Mouse (Mus musculus) small intestine, adult 2 months (tissue): ENCODE measurements around the gene Gm45213. TPM values are rescaled to one million over a fixed set of nuclear protein-coding genes. Genes with fewer than 3 reads are reported as not detected.

ENCODE experiments used
- H3K27ac ChIP-seq: fragments of 200-500 bp; 2 replicates; pipeline ENCODE4 v1.5.1; 2012; ENCODE audit warnings: low read depth, low read length, control low read depth, inconsistent platforms; ENCODE audit not compliant: insufficient read depth
- H3K27me3 ChIP-seq: fragments of 200-500 bp; 2 replicates; pipeline ENCODE4 v1.6.1; 2012; ENCODE audit warnings: mild to moderate bottlenecking, moderate library complexity, low read length, inconsistent platforms; ENCODE audit not compliant: control insufficient read depth, insufficient read depth
- H3K36me3 ChIP-seq: fragments of 200-500 bp; 2 replicates; pipeline ENCODE4 v1.6.1; 2012; ENCODE audit warnings: mild to moderate bottlenecking, low read length, control low read depth, inconsistent platforms; ENCODE audit not compliant: control insufficient read depth, insufficient read depth
- H3K4me1 ChIP-seq: fragments of 200-500 bp; 2 replicates; pipeline ENCODE4 v1.6.1; 2012; ENCODE audit warnings: low read length, inconsistent platforms, mixed read lengths; ENCODE audit not compliant: control insufficient read depth, insufficient read depth, insufficient read length
- H3K4me3 ChIP-seq: fragments of 200-500 bp; 2 replicates; pipeline ENCODE4 v1.5.1; 2012; ENCODE audit warnings: low read depth, mild to moderate bottlenecking, control low read depth, inconsistent platforms, low read length, moderate library complexity
- CTCF ChIP-seq: fragments of 200-500 bp; IDR thresholded peaks from 2 replicates; pipeline ENCODE4 v1.5.1; 2012; ENCODE audit warnings: low read depth, mild to moderate bottlenecking, control low read depth, inconsistent platforms, low read length, moderate library complexity, mixed read lengths; ENCODE audit not compliant: insufficient replicate concordance, insufficient read length; ENCODE audit errors: extremely low read depth
- POLR2A ChIP-seq: fragments of 200-500 bp; IDR thresholded peaks from 2 replicates; pipeline ENCODE4 v1.6.1; 2012; ENCODE audit warnings: low read depth, mild to moderate bottlenecking, control low read depth, inconsistent platforms, low read length, moderate library complexity
- WGBS: fragments of 180-500 bp; shearing (Covaris S2); methylation state at CpG from one replicate; pipeline ENCODE4 v1.1.7; 2018; 5-methylcytosine and 5-hydroxymethylcytosine counted together
- polyA plus RNA-seq: library from polyadenylated mRNA; depleted of rRNA; stranded (reverse); fragments of >200 nt; gene quantifications from 2 replicates; pipeline ENCODE4 v1.2.3, GENCODE M21; 2012

Gm45213 gene
- polyA plus RNA-seq, 1 experiment: not detected

GRCm38 (mm10) chr7:66008161-66008891 is 35.1 kb upstream of the Gm45213 start:
- Histone ChIP-seq H3K36me3 (no peaks in the 10 kb centered on the region), H3K27me3 (no peaks in the 10 kb centered on the region), H3K4me1 (peaks cover 5% of the 10 kb centered on the region; the same call in 1 of the 2 replicates), H3K27ac (no peak overlapping the region), H3K4me3 (no peak overlapping the region)
- 77% methylated on average over 11 of the region's 11 CpGs for WGBS
- TF ChIP-seq POLR2A (no peak), CTCF (no peak)

- Histone ChIP-seq H3K27ac (no peak overlapping the region), H3K4me1 (peaks cover 7% of the 10 kb centered on the region; the same call in 1 of the 2 replicates), H3K4me3 (no peak overlapping the region), H3K27me3 (no peaks in the 10 kb centered on the region), H3K36me3 (no peaks in the 10 kb centered on the region)
- WGBS: 80% methylated on average over 16 of the region's 16 CpGs
- TF ChIP-seq POLR2A (no peak), CTCF (no peak)
Measured at GRCm38 (mm10) chr7:66008892-66009273, 34.5 kb upstream of the Gm45213 start.

GRCm38 (mm10) chr7:66010518-66010917 is 32.9 kb upstream of the Gm45213 start:
- Histone ChIP-seq H3K36me3 (no peaks in the 10 kb centered on the region), H3K27ac (no peak overlapping the region), H3K4me3 (no peak overlapping the region), H3K27me3 (no peaks in the 10 kb centered on the region), H3K4me1 (peaks cover 7% of the 10 kb centered on the region; the same call in 1 of the 2 replicates)
- TF ChIP-seq CTCF: no peak
- TF ChIP-seq POLR2A: no peak
- WGBS: 70% methylated on average over 6 of the region's 6 CpGs

GRCm38 (mm10) chr7:66027747-66028146 is 15.7 kb upstream of the Gm45213 start:
- 70% methylated on average over 2 of the region's 2 CpGs for WGBS
- no peaks in the 10 kb centered on the region for H3K36me3 ChIP-seq
- TF ChIP-seq POLR2A (no peak), CTCF (peak; percentile 35; the same call in 1 of the 2 replicates)
- no peak overlapping the region for H3K4me3 ChIP-seq
- H3K4me1 ChIP-seq: no peaks in the 10 kb centered on the region
- no peaks in the 10 kb centered on the region for H3K27me3 ChIP-seq
- H3K27ac ChIP-seq: no peak overlapping the region

GRCm38 (mm10) chr7:66028766-66029512 is 14.5 kb upstream of the Gm45213 start:
- 83% methylated on average over 6 of the region's 6 CpGs for WGBS

GRCm38 (mm10) chr7:66036809-66037208 is 6.6 kb upstream of the Gm45213 start:
- no peaks in the 10 kb centered on the region for H3K27me3 ChIP-seq
- TF ChIP-seq CTCF (no peak), POLR2A (no peak)
- no peak overlapping the region for H3K27ac ChIP-seq
- no peaks in the 10 kb centered on the region for H3K4me1 ChIP-seq
- H3K36me3 ChIP-seq: no peaks in the 10 kb centered on the region
- WGBS: 61% methylated on average over 8 of the region's 8 CpGs
- H3K4me3 ChIP-seq: no peak overlapping the region

More at GRCm38 (mm10) chr7:66028766-66029512, 14.5 kb upstream of the Gm45213 start:
- Histone ChIP-seq H3K27ac (no peak overlapping the region), H3K4me1 (no peaks in the 10 kb centered on the region), H3K4me3 (no peak overlapping the region), H3K27me3 (no peaks in the 10 kb centered on the region), H3K36me3 (no peaks in the 10 kb centered on the region)
- TF ChIP-seq POLR2A: no peak
- TF ChIP-seq CTCF: no peak

- no peak for TF ChIP-seq CTCF
- no peak for TF ChIP-seq POLR2A
- H3K4me3 ChIP-seq: no peak overlapping the region
- 73% methylated on average over 3 of the region's 3 CpGs for WGBS
- H3K27ac ChIP-seq: no peak overlapping the region
- no peaks in the 10 kb centered on the region for H3K4me1 ChIP-seq
- no peaks in the 10 kb centered on the region for H3K36me3 ChIP-seq
- no peaks in the 10 kb centered on the region for H3K27me3 ChIP-seq
Measured at GRCm38 (mm10) chr7:66038261-66038660, 5.1 kb upstream of the Gm45213 start.
